Mouse (Mus musculus) C2C12 (cell line): ENCODE measurements around the gene Scp2. TPM values are rescaled to one million over a fixed set of nuclear protein-coding genes. Genes with fewer than 3 reads are reported as not detected.

Source experiments
- H3K27me3 ChIP-seq: one replicate; pipeline ENCODE4 v1.6.1; 2011; ENCODE audit not compliant: control insufficient read depth, insufficient read depth, insufficient read length
- H3K36me3 ChIP-seq: one replicate; pipeline ENCODE4 v1.6.1; 2011; ENCODE audit not compliant: control insufficient read depth, insufficient read depth
- H3K4me3 ChIP-seq: one replicate; pipeline ENCODE4 v1.5.1; 2011; ENCODE audit warnings: mild to moderate bottlenecking, control low read depth; ENCODE audit not compliant: poor library complexity, insufficient read depth, severe bottlenecking
- H3K79me2 ChIP-seq: one replicate; pipeline ENCODE4 v1.6.1; 2011; ENCODE audit not compliant: control insufficient read depth, insufficient read depth
- H3K79me3 ChIP-seq: one replicate; pipeline ENCODE4 v1.6.1; 2011; ENCODE audit warnings: low read depth, control low read depth
- H3ac ChIP-seq: one replicate; pipeline ENCODE3; 2011; ENCODE audit warnings: low read depth; ENCODE audit not compliant: control insufficient read depth, insufficient read length
- CEBPB ChIP-seq: IDR thresholded peaks from one replicate; pipeline ENCODE4 v1.6.1; 2011; ENCODE audit warnings: low read depth, mild to moderate bottlenecking, control low read depth, moderate library complexity
- CTCF ChIP-seq: IDR thresholded peaks from one replicate; pipeline ENCODE4 v1.5.1; 2011; ENCODE audit not compliant: control insufficient read depth, insufficient read depth, insufficient read length
- FOSL1 ChIP-seq: IDR thresholded peaks from one replicate; pipeline ENCODE4 v1.8.0; 2011; ENCODE audit warnings: mild to moderate bottlenecking, low read length; ENCODE audit not compliant: poor library complexity, insufficient read depth, severe bottlenecking
- MAX ChIP-seq: IDR thresholded peaks from one replicate; pipeline ENCODE4 v1.6.1; 2011; ENCODE audit warnings: mild to moderate bottlenecking, control low read depth
- MYOD1 ChIP-seq: IDR thresholded peaks from one replicate; pipeline ENCODE4 v1.6.1; 2011; ENCODE audit warnings: low read depth; ENCODE audit not compliant: control insufficient read depth, insufficient read length
- MYOG ChIP-seq: IDR thresholded peaks from one replicate; pipeline ENCODE4 v1.6.1; 2011; ENCODE audit not compliant: control insufficient read depth, insufficient read length; ENCODE audit errors: extremely low read depth
- USF1 ChIP-seq: IDR thresholded peaks from one replicate; pipeline ENCODE4 v1.6.1; 2011; ENCODE audit warnings: low read depth, mild to moderate bottlenecking, control low read depth, moderate library complexity
- polyA plus RNA-seq: library from polyadenylated mRNA; unstranded; fragments of >200 nt; fragmentation: generic; extraction: Trizol; gene quantifications from one replicate; pipeline ENCODE4 v1.2.1, GENCODE M21; 2012; ENCODE audit warnings: missing spikeins

The Scp2 gene
- polyA plus RNA-seq, 1 experiment = 76.9 TPM

DNA sequence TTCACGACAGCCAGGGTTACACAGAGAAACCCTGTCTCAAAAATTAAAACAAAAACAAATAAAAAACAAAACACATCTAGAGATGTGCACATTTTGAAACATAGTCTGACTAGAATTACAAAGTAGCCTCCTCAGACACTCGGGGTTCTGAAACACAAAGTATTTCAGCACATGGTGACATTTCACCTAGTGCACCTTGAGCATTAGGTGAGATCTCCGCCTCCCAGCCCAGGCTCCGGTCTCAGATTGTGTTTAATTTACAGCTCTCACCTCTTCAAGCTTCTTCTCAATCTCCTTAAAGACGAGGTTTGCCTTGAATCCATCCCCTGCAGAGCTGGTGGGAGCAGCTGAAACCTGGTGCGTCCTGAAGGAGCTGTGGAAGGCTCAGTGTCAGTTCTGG, 81.2 kb downstream of the Scp2 start:
- Histone ChIP-seq H3K79me3 (no peaks in the 10 kb centered on the region), H3K27me3 (no peaks in the 10 kb centered on the region), H3K36me3 (peaks cover 35% of the 10 kb centered on the region), H3ac (no peak overlapping the region), H3K79me2 (no peaks in the 10 kb centered on the region), H3K4me3 (no peak overlapping the region)
- TF ChIP-seq FOSL1 (no peak), MYOD1 (no peak), USF1 (no peak), CEBPB (no peak), CTCF (no peak), MAX (no peak), MYOG (no peak)

DNA sequence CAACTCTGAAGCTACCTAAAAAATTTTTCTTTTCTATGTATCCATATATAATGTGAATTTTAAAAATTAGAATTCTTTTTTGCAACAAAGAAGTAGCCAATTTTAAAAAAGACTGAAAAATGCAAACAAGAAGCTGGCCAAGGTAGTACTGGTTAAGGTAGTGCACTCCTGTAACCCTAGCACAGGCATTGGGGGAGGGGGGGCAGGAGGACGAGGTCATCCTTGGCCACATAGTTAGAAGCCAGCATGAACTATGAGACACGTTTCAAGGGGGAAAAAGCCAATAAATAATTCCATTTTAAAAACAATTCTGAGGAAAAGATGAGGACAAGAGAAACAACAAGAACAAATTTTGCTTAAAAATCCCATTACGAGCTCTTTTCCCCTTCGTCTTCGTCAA, 82.3 kb downstream of the Scp2 start:
- Histone ChIP-seq H3K79me2 (no peaks in the 10 kb centered on the region), H3ac (no peak overlapping the region), H3K27me3 (no peaks in the 10 kb centered on the region), H3K4me3 (no peak overlapping the region), H3K36me3 (peaks cover 31% of the 10 kb centered on the region), H3K79me3 (no peaks in the 10 kb centered on the region)
- TF ChIP-seq FOSL1 (no peak), MYOG (no peak), MYOD1 (no peak), CEBPB (no peak), MAX (no peak), CTCF (no peak), USF1 (no peak)

DNA sequence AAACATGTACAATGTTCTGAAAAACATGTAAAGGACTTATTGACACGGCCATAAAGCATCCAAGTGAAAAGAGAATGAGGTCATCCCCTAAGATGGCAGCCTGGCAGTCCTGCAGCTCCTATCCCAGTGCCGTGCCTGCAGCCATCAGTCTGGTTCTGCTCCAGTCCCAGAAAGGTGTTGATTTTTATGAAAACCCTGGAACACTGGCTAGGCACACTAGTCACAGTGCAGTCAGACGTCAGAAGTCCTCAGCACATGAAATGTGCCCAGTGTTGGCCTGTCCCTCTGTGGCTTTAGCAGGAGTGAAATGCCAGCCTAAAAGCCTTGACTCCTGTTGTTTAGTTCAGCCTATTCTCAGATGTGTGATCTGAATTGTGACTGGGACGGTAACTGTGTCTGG, 84.0 kb downstream of the Scp2 start:
- no peak overlapping the region for H3K4me3 ChIP-seq
- H3K79me3 ChIP-seq = no peaks in the 10 kb centered on the region
- H3ac ChIP-seq = no peak overlapping the region
- H3K36me3 ChIP-seq = peaks cover 20% of the 10 kb centered on the region
- no peaks in the 10 kb centered on the region for H3K79me2 ChIP-seq
- no peak for TF ChIP-seq MYOD1
- TF ChIP-seq MYOG = no peak
- no peak for TF ChIP-seq CEBPB
- no peak for TF ChIP-seq CTCF
- TF ChIP-seq USF1 = no peak
- TF ChIP-seq MAX = no peak
- TF ChIP-seq FOSL1 = no peak
- no peaks in the 10 kb centered on the region for H3K27me3 ChIP-seq

DNA sequence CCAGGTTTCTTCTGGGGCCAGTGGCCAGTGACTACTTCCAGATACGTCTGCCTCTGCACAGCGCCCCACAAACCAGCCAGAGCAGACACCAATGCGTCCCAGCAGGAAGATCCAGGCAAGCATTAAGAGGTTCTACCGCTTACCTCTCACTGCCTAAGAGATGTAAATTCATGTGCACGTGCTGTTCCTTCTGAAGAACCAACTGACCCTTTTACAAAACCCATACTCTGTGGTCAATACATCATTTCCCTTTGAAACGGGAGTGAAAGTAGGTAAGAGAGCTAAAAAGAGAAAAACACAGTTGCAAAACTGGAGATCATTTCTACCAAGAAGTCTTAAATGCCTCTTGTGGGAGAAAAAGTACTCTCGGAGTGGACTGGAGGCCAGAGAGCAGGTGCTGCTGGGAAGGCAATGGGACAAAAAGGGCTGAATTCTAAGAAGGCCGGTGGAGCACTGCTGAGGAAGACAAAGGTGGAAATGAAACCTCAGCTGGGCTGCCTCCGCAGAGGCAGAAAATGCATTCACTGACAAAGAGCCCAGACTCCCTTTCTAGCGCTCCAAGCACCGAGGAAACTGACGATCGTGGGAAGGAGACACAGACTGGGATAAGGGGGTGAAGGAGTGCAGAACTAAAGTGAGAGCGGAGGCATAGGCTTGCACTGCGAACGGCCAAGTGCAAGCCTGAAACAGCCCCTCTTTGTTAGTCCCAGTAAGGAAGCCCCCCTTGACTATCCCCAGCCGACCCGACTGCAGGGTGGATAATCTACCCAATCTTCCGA, 85.0 kb downstream of the Scp2 start:
- Histone ChIP-seq H3K36me3 (peaks cover 25% of the 10 kb centered on the region), H3K27me3 (no peaks in the 10 kb centered on the region), H3K79me3 (no peaks in the 10 kb centered on the region), H3K4me3 (no peak overlapping the region), H3ac (no peak overlapping the region), H3K79me2 (no peaks in the 10 kb centered on the region)
- no peak for TF ChIP-seq FOSL1
- TF ChIP-seq CTCF = no peak
- TF ChIP-seq MYOG = no peak
- no peak for TF ChIP-seq MYOD1
- no peak for TF ChIP-seq MAX
- no peak for TF ChIP-seq CEBPB
- TF ChIP-seq USF1 = no peak

- H3K36me3 ChIP-seq = peaks cover 28% of the 10 kb centered on the region
- H3K27me3 ChIP-seq = no peaks in the 10 kb centered on the region
- H3K79me2 ChIP-seq = no peaks in the 10 kb centered on the region
- no peak for TF ChIP-seq CEBPB
- no peak for TF ChIP-seq CTCF
- peak; percentile 86 for TF ChIP-seq MAX
- no peak for TF ChIP-seq USF1
- TF ChIP-seq MYOD1 = peak; percentile 94
- TF ChIP-seq MYOG = no peak
- peak; percentile 57 for TF ChIP-seq FOSL1
- no peak overlapping the region for H3K4me3 ChIP-seq
- no peaks in the 10 kb centered on the region for H3K79me3 ChIP-seq
- no peak overlapping the region for H3ac ChIP-seq
Measured at GRCm38 (mm10) chr4:108058166-108058565, 86.6 kb downstream of the Scp2 start.

DNA sequence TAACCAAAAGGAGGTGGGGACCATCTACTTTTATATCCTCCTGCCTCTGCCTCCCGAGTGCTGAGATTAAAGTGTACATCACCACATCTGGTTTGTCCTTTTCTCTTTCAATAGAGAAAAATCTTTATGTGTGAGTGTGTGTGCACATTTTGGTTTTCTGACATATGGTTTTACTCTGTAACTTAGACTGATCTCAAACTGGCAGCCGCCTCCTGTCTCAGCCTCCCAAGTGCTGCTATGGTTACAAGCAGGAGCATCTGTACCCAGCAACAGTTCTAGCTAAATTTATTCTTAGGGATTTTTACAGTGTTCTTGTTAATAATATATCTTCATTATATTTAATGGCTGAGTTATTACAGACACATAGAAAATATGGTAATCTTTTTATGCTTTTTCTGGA, 87.6 kb downstream of the Scp2 start:
- no peak overlapping the region for H3ac ChIP-seq
- H3K79me2 ChIP-seq = no peaks in the 10 kb centered on the region
- H3K36me3 ChIP-seq = peaks cover 19% of the 10 kb centered on the region
- no peaks in the 10 kb centered on the region for H3K27me3 ChIP-seq
- no peak for TF ChIP-seq MAX
- TF ChIP-seq MYOD1 = no peak
- TF ChIP-seq MYOG = no peak
- no peak for TF ChIP-seq CEBPB
- no peak for TF ChIP-seq FOSL1
- TF ChIP-seq CTCF = no peak
- TF ChIP-seq USF1 = no peak
- H3K4me3 ChIP-seq = no peak overlapping the region
- no peaks in the 10 kb centered on the region for H3K79me3 ChIP-seq
